Mouse (Mus musculus) bone marrow, adult 2 months (tissue): Measurements from ENCODE around the gene Hist1h3d.

Experiments
- CTCF ChIP-seq: fragments of 200-500 bp; IDR thresholded peaks from 2 replicates; pipeline ENCODE4 v1.5.1; 2011; ENCODE audit warnings: low read length, control low read depth; ENCODE audit not compliant: control insufficient read depth, insufficient read depth
- POLR2A ChIP-seq: fragments of 200-500 bp; IDR thresholded peaks from 2 replicates; pipeline ENCODE4 v1.6.1; 2011; ENCODE audit warnings: low read depth, mild to moderate bottlenecking, control low read depth, low read length, borderline replicate concordance; ENCODE audit not compliant: control insufficient read depth

GRCm38 (mm10) chr13:23595622-23596372, 20.2 kb downstream of the Hist1h3d start:
- no peak for TF ChIP-seq CTCF
- TF ChIP-seq POLR2A = no peak
